Mouse (Mus musculus): ENCODE data around the gene Sltm.
"Not testable (repeated sequence)": the region's sequence is repeated elsewhere in the genome, so short reads cannot be mapped to it uniquely, and the experiment has no call there.

The Sltm gene

DNA sequence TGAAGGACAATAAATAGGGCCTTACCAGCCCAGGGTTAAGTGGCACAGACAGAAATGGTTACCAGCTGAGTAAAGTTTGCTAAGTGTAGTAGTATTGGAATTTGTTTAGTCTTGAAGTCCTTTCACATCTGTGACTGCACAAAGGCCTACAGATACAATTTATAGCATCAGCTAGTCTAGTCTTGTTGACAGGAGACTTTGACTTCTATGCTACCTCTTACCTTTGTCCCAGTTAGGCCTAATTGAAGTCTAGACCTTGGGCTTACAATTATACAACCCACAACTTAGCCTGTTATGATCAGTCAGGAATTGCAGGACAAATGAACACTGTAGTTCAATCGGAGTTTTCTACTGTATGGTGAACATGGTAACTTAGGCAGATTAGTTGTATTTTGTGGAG is 9.0 kb downstream of the Sltm start:
- DNase-seq (ENCODE audit: low read depth, low spot score), result no peak

- not testable (repeated sequence) for DNase-seq (ENCODE audit: low read depth, low spot score)
These were observed 9.7 kb downstream of the Sltm start for GRCm38 (mm10) chr9:70552233-70552632.

DNA sequence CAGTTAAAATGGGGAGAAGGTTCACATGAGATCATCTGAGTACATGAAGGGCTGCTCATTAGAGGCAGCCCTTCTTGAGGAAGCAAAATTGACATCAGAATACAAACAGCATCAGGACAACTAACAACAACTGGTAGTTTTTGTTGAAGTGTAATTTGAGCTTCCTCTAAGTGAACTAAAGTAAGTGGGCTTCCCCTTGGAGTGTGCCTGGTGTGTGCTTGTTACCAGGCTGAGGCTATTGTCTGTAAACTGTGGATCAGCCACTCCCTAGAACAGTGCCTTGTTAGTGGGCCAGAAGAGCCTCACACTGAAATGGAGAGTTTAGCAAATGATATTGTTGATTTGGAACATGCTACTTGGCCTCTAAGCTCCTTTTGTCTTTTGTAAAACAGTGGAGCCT is 12.9 kb downstream of the Sltm start:
- no peak for DNase-seq (ENCODE audit: low read depth, low spot score)

DNA sequence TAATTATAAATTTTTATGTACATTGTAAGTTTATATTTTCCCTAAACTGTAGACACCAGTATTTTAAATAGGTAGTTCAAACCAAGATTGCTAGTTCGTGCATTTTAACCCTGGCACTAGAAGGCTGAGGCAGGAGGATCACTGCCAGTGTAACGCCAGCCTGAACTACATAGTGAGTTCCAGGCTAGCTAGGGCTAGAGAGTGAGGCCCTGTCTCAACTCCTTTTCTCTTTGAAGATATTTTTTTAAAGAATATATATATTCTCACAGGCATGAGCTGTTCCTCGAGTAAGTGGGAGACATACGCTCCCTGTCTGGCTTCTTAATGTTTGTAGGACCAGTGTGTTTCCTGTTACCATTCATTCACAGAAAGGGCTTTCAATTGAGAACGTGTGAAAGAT is 14.2 kb downstream of the Sltm start:
- DNase-seq (ENCODE audit: low read depth, low spot score), result no peak

DNA sequence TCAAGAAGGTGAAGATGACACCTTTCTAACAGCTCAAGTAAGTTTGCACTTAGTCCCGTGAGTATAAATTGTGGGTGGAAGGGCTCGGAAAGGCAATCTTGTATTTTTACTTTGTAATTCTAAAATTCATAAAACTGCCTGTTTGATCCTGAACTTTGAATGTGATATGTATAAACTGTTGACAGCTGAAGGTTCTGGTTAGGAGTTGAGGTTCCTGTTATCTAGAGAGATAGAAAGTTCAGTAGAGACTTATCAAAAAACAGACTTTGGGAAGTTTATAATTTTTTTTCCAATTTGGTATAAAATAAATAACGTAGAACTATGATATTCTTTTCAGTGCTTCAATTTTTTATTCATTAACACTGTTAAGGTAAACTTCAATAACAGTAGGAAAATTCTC is 20.3 kb downstream of the Sltm start:
- no peak for DNase-seq (ENCODE audit: low read depth, low spot score)

DNA sequence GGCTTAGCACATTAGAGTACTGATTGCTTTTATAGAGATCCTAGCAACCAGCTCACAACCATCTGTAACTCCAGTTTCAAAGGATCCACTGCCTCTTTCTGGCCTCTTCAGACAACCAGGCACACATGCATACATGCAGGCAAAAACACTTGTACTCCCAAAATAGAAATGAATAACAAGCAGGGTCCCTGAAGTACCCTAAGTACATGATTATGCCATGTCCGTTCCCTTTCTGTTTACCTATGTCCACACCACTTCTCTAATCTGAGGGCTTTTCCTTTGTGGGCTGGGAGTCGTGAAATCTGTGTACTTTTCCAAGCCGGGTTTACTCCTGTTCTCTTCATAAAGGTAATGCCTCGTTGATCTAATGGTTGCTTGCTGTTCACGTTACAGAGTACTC is 25.1 kb downstream of the Sltm start:
- DNase-seq (ENCODE audit: low read depth, low spot score), result no peak

DNA sequence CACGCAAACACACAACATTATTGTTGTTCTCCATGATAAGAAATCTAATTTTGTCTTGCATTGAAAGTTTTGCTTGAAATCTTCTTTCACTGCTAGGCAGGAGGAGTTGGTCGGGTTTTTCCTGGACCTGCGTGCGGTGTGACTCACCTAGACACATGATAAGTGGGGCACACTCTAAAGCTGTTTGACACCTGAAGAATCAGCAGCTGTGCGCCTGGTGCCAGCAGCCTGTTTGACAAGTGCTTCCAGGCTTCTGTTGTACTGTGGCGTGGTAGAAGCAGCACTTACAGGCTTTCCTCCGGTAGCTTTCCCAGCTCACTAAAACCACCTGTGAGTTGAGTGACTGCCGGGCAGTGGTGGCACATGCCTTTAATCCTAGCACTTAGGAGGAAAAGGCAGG is 27.8 kb downstream of the Sltm start:
- DNase-seq (ENCODE audit: low read depth, low spot score), result peak; percentile 70

DNA sequence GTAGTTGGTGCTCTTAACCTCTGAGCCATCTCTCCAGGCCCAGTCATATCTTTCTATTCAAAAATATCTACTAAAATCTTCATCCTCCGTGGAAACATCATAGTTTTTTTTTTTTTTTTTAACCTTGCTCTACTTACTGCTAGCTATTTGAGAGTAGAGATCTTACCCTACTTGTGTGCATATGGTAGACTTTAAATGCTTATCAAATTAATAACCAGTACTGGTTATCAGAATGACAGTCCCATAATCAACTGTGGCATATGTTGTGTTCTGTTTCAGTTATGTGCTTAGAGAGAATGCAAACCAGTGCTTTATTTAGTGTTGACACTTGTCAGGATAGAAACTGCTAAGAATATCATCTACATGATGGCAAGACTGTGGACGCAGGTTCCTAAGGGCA is 35.6 kb downstream of the Sltm start:
- no peak for DNase-seq (ENCODE audit: low read depth, low spot score)

- no peak for DNase-seq (ENCODE audit: low read depth, low spot score)
These were observed 38.4 kb downstream of the Sltm start for GRCm38 (mm10) chr9:70580956-70581355.

DNA sequence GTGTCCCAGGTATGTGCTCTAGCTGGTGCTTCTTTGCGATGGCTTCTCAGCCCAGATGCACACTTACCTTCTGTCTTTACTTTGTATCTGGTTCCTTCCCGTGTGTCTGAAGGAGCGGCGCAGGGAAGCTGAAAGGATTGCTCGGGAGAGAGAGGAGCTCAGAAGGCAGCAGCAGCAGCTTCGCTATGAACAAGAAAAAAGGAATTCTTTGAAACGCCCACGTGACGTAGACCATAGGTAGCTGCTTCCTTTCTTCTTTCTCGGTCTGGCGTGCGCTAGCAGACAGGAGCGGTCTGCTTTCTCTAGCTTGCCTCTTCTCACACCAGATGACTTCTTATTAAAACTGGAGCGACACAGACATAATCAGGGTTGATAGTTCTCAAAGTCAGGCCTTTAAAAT is 42.1 kb downstream of the Sltm start:
- peak; percentile 31 for DNase-seq (ENCODE audit: low read depth, low spot score)

GRCm38 (mm10) chr9:70585172-70585571 is 42.6 kb downstream of the Sltm start:
- DNase-seq (ENCODE audit: low read depth, low spot score), result no peak

- DNase-seq (ENCODE audit: low read depth, low spot score), result peak; percentile 73
These were observed 44.6 kb downstream of the Sltm start for GRCm38 (mm10) chr9:70587171-70587570.

GRCm38 (mm10) chr9:70590775-70591174 is 48.2 kb downstream of the Sltm start:
- no peak for DNase-seq (ENCODE audit: low read depth, low spot score)

DNA sequence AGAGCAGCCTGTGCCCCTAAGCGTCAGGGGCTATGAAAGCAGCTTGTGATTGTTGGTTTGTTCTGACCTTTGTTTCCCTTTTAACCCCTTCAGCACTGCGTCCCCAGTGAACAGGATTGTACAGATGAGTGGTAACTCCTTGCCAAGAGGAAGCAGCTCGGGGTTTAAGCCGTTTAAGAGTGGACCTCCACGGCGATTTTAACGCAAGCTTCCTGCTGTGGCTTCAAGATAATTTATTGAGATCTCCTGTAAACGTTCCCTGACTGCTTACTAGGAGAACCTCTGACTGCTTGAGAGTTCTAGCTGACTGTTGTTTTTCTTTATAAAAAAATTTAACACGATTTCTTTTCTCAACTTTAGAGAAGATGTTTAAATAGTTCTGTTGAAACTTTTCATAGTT is 48.9 kb downstream of the Sltm start:
- DNase-seq (ENCODE audit: low read depth, low spot score), result no peak

- DNase-seq (ENCODE audit: low read depth, low spot score), result no peak
These were observed 55.7 kb downstream of the Sltm start for GRCm38 (mm10) chr9:70598271-70598670.

GRCm38 (mm10) chr9:70602186-70602845 is 59.8 kb downstream of the Sltm start:
- DNase-seq (ENCODE audit: low read depth, low spot score), result peak; percentile 48

DNA sequence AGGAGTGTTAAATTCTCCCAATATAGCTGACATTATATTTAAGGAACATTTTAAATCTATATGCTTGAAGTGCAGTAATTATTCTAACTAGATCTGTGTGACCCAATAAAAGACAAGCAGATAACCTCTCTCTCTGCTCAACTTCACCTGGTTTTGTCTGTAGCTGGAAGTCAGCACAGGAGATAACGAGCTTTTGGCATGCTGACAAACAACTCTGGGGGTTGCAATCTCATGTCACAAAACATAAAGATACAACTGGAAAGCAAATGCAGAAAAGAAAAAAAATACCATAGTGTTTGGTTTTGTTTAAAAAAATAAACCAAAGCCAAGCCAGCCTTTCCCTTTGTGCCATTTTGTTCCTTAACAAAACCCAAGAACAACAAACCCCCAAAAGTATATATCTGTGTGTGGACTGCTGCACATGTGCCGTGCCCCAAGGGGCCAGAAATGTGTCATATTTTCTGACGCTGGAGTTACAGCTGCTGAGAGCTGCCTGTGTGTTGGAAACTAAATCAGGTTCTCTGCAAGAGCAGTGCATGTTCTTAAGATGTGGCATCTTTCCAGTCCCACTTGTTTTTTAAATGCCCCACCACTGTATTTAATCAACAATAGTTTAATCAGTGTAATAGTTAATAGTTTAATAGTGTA is 68.6 kb downstream of the Sltm start:
- DNase-seq (ENCODE audit: low read depth, low spot score), result no peak

DNA sequence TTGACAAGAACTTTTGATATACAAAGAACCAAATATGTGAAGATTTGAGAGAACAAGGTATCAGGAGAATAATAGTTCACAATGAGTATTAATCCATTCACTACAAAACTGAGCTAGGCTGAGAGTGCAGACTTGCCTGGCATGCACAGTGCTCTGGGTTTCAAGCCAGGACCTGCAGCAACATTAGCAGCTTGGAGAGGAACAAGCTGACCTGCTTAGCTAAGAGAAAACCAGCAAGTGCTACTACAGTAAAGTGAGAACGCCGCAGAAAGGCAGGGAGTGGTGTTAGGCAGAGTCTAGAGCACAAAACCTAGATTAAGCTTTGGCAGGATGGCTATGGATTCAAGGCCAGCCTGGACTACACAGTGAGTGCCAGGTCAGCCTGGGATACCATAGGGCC is 87.2 kb downstream of the Sltm start:
- peak; percentile 86 for DNase-seq (ENCODE audit: low read depth, low spot score)

GRCm38 (mm10) chr9:70631665-70632064 is 89.1 kb downstream of the Sltm start:
- DNase-seq (ENCODE audit: low read depth, low spot score), result no peak

- no peak for DNase-seq (ENCODE audit: low read depth, low spot score)
These were observed 94.2 kb downstream of the Sltm start for GRCm38 (mm10) chr9:70636748-70637147.
